In genomic region chr12:82225278-82225677, GRCm38 (mm10) we compare ENCODE assay signal across 16 mouse cellular contexts. TPM values are rescaled to one million over a fixed set of nuclear protein-coding genes. Genes with fewer than 3 reads are reported as not detected.
DNase-seq lines count a peak whose midpoint lies in the region; ATAC-seq and TF ChIP-seq lines count a peak whose summit lies in the region.
"Had no signal": no experiment of that assay in that cellular context is flagged by ENCODE, and none has a peak within 500 bp of the region (broad histone marks: within the 10 kb centered on the region; RNA-seq: fewer than 3 reads in every experiment).

No protein-coding gene starts in this region.

- no peak overlapping the region for H3K4me3 ChIP-seq in lung, embryonic 16.5 days (ENCODE audit: low read length)
- peak overlapping the region; percentile 11 to 18; a peak in 3 of 4 replicates for H3K4me3 ChIP-seq in MEL (ENCODE audit: control insufficient read depth in 1 of 2, insufficient read depth in 1 of 2, low read depth in 2 of 2, low read length in 2 of 2)
- no peak overlapping the region for H3K4me3 ChIP-seq in liver, embryonic 12.5 days
- H3K4me3 ChIP-seq in kidney, embryonic 16.5 days (ENCODE audit: low read length) = no peak overlapping the region
- H3K4me3 ChIP-seq: midbrain, embryonic 15.5 days; myocyte had no signal

- WGBS in lung, embryonic 16.5 days = 84% methylated on average over 2 of the region's 2 CpGs
- 81% methylated on average over 2 of the region's 2 CpGs for WGBS in liver, embryonic 12.5 days (ENCODE audit: insufficient replicate concordance)
- WGBS in kidney, embryonic 16.5 days = 93% methylated on average over 2 of the region's 2 CpGs

- no peak for TF ChIP-seq RAD21 in MEL (IDR thresholded peaks at IDR 0.05; ENCODE audit: low read depth, low read length)

- no peak overlapping the region for H3K4me2 ChIP-seq in lung, embryonic 16.5 days (ENCODE audit: low read depth, low read length)
- 0 out of 2 replicates have a peak overlapping the region, but pooled peaks have one; percentile 21 for H3K4me2 ChIP-seq in liver, embryonic 12.5 days
- no peak overlapping the region for H3K4me2 ChIP-seq in kidney, embryonic 16.5 days (replicated peaks; ENCODE audit: low read depth, low read length)
- H3K4me2 ChIP-seq: heart, embryonic 11.5 days; hindbrain, embryonic 14.5 days; midbrain, embryonic 15.5 days had no signal

- H3K9ac ChIP-seq in lung, embryonic 16.5 days (ENCODE audit: low read length) = no peak overlapping the region
- peak overlapping the region; percentile 70 for H3K9ac ChIP-seq in MEL (ENCODE audit: control insufficient read depth, low read depth, low read length, poor library complexity, severe bottlenecking)
- H3K9ac ChIP-seq in liver, embryonic 12.5 days = no peak overlapping the region
- H3K9ac ChIP-seq in kidney, embryonic 16.5 days (replicated peaks; ENCODE audit: low read length) = no peak overlapping the region
- H3K9ac ChIP-seq: hindbrain, embryonic 14.5 days; midbrain, embryonic 15.5 days had no signal

- H3K79me2 ChIP-seq in MEL (ENCODE audit: control insufficient read depth, insufficient read depth, low read length, poor library complexity) = peaks cover 24% of the 10 kb centered on the region

- H3K27me3 ChIP-seq in lung, embryonic 16.5 days (ENCODE audit: control insufficient read depth, insufficient read depth, low read depth, low read length) = no peaks in the 10 kb centered on the region
- no peaks in the 10 kb centered on the region for H3K27me3 ChIP-seq in MEL (ENCODE audit: control insufficient read depth in 1 of 2, insufficient read depth in 2 of 2, low read length in 2 of 2)
- no peaks in the 10 kb centered on the region for H3K27me3 ChIP-seq in liver, embryonic 12.5 days (replicated peaks)
- no peaks in the 10 kb centered on the region for H3K27me3 ChIP-seq in kidney, embryonic 16.5 days (ENCODE audit: insufficient read depth, low read length)
- H3K27me3 ChIP-seq: midbrain, embryonic 15.5 days had no signal

- no peak for TF ChIP-seq POLR2A in MEL (IDR thresholded peaks at IDR 0.05; ENCODE audit: control insufficient read depth in 1 of 2, insufficient read depth in 1 of 2, low read depth in 1 of 2, low read length in 2 of 2, poor library complexity in 1 of 2)

- TF ChIP-seq EP300 in MEL (IDR thresholded peaks at IDR 0.05; ENCODE audit: low read depth in 1 of 2, low read length in 2 of 2) = peak in 1 of 2 experiments; percentile 5; a peak in 1 of 4 replicates

- H3K36me3 ChIP-seq in lung, embryonic 16.5 days (ENCODE audit: control insufficient read depth, insufficient read depth, low read length) = no peaks in the 10 kb centered on the region
- H3K36me3 ChIP-seq in MEL (ENCODE audit: control insufficient read depth in 1 of 2, insufficient read depth in 2 of 2, low read length in 2 of 2) = peaks cover 0 to 56% of the 10 kb centered on the region in 2 experiments; a peak in 2 of 4 replicates
- H3K36me3 ChIP-seq in liver, embryonic 12.5 days = no peaks in the 10 kb centered on the region
- no peaks in the 10 kb centered on the region for H3K36me3 ChIP-seq in kidney, embryonic 16.5 days (ENCODE audit: insufficient read depth, low read length)
- H3K36me3 ChIP-seq: midbrain, embryonic 15.5 days had no signal

- 0 out of 2 replicates have a peak overlapping the region, but pooled peaks have one; percentile 4 for H3K27ac ChIP-seq in lung, embryonic 16.5 days (ENCODE audit: low read length)
- H3K27ac ChIP-seq in MEL (ENCODE audit: control insufficient read depth, low read depth, low read length) = peak overlapping the region; percentile 99
- H3K27ac ChIP-seq in liver, embryonic 12.5 days = peak overlapping the region; percentile 28
- no peak overlapping the region for H3K27ac ChIP-seq in kidney, embryonic 16.5 days (ENCODE audit: low read length)
- H3K27ac ChIP-seq: hindbrain, embryonic 14.5 days; midbrain, embryonic 15.5 days; stomach, postnatal 0 days had no signal

- no peak for TF ChIP-seq CTCF in MEL (IDR thresholded peaks at IDR 0.05 in 2 of 3, conservative IDR thresholded peaks at IDR 0.05 in 1 of 3; ENCODE audit: control insufficient read depth in 1 of 3, insufficient read depth in 1 of 3, low read depth in 2 of 3, low read length in 3 of 3, poor library complexity in 1 of 3, severe bottlenecking in 1 of 3)

- no peak for DNase-seq in lung, postnatal 25 days (ENCODE audit: low spot score)
- no peak for DNase-seq in MEL (ENCODE audit: low read depth, low spot score)
- DNase-seq in gastrocnemius, postnatal 10 days = no peak
- DNase-seq in frontal cortex, adult 2 months (ENCODE audit: extremely low spot score in 1 of 2, low spot score in 1 of 2) = no peak
- DNase-seq: adrenal gland, postnatal 36 days; cerebellum, adult 9-10 months; right cerebral cortex, postnatal 14 days had no signal

- no peak for ATAC-seq in lung, embryonic 16.5 days (ENCODE audit: low read depth)
- no peak for ATAC-seq in liver, embryonic 12.5 days
- ATAC-seq in kidney, embryonic 16.5 days (ENCODE audit: low FRiP score, low TSS enrichment) = no peak
- ATAC-seq: forebrain, embryonic 16.5 days; midbrain, embryonic 15.5 days had no signal

- H3K9me3 ChIP-seq in lung, embryonic 16.5 days (ENCODE audit: control insufficient read depth, low read length) = no peaks in the 10 kb centered on the region
- H3K9me3 ChIP-seq in MEL (replicated peaks; ENCODE audit: insufficient read depth, low read length) = no peaks in the 10 kb centered on the region
- no peaks in the 10 kb centered on the region for H3K9me3 ChIP-seq in liver, embryonic 12.5 days (replicated peaks)
- no peaks in the 10 kb centered on the region for H3K9me3 ChIP-seq in kidney, embryonic 16.5 days (ENCODE audit: low read length)
- H3K9me3 ChIP-seq: midbrain, embryonic 15.5 days had no signal

- H3K4me1 ChIP-seq in lung, embryonic 16.5 days (replicated peaks; ENCODE audit: control insufficient read depth, insufficient read depth, low read length) = peaks cover 16% of the 10 kb centered on the region
- H3K4me1 ChIP-seq in MEL (ENCODE audit: control insufficient read depth in 1 of 2, insufficient read depth in 2 of 2, low read length in 2 of 2) = peaks cover 37 to 56% of the 10 kb centered on the region in 2 experiments
- H3K4me1 ChIP-seq in liver, embryonic 12.5 days = peaks cover 68% of the 10 kb centered on the region
- peaks cover 38% of the 10 kb centered on the region for H3K4me1 ChIP-seq in kidney, embryonic 16.5 days (ENCODE audit: insufficient read depth, low read length)
- H3K4me1 ChIP-seq: midbrain, embryonic 15.5 days had no signal

TF ChIP-seq in MEL, 35 proteins besides CTCF, POLR2A, EP300 and RAD21:
- TF ChIP-seq CHD1 (IDR thresholded peaks at IDR 0.05; ENCODE audit: low read depth, low read length) (peak; percentile 93; the same call in 1 of the 2 replicates), UBTF (IDR thresholded peaks at IDR 0.05; ENCODE audit: borderline replicate concordance, insufficient read depth, low read depth, low read length) (no peak), MAZ (IDR thresholded peaks at IDR 0.05; ENCODE audit: low read depth, low read length) (peak; percentile 64; the same call in 1 of the 2 replicates), GABPA (IDR thresholded peaks at IDR 0.05; ENCODE audit: low read depth, low read length) (no peak)

RNA-seq across cellular contexts. Expression of gene Sipa1l1, which starts 56.2 kb away (rescaled TPM):
- polyA plus RNA-seq in lung, embryonic 16.5 days (2015; fragmentation: Nextera tagmentation; extraction: Ambion mirVana) = 25.9 and 26.2 TPM in 2 replicates
- 18.1 and 30.1 TPM in 2 replicates for total RNA-seq in MEL (2012; rRNA removed)
- polyA plus RNA-seq in MEL (2012; ENCODE audit: insufficient read depth in 1 of 2, insufficient read length in 2 of 2, low read depth in 1 of 2, low replicate concordance in 2 of 2, missing spikeins in 1 of 2) = 10 to 100 TPM; 19.3 to 42.7 TPM
- 10.6 and 11.2 TPM in 2 replicates for polyA plus RNA-seq in liver, embryonic 12.5 days (2016; fragmentation: Nextera tagmentation; extraction: Ambion mirVana)
- 10 to 100 TPM; 16.7 to 20.6 TPM for total RNA-seq in gastrocnemius, postnatal 10 days (2021)
- 181 and 182 TPM in 2 replicates for polyA plus RNA-seq in frontal cortex, adult 2 months (2012; rRNA removed)
- polyA plus RNA-seq in kidney, embryonic 16.5 days (2015; fragmentation: Nextera tagmentation; extraction: Ambion mirVana) = 37.3 and 42.3 TPM in 2 replicates

Comparison
In these comparisons a context has a peak if more than half of its experiments do, and no peak if none do; other contexts are left out.
1. H3K4me3 ChIP-seq: peak in MEL (2 of 2); none in lung, embryonic 16.5 days (single experiment), liver, embryonic 12.5 days (single experiment) and kidney, embryonic 16.5 days (single experiment).